Mouse (Mus musculus) MEL (cell line): ENCODE results near the gene Hrasls5. TPM values are rescaled to one million over a fixed set of nuclear protein-coding genes. Genes with fewer than 3 reads are reported as not detected.

Experiments
- DNase-seq: peaks from one replicate; pipeline ENCODE4 v3.0.0; 2011; ENCODE audit warnings: low read depth, low spot score
- H3K27ac ChIP-seq: 2 replicates; pipeline ENCODE4 v1.5.1; 2012; ENCODE audit warnings: low read depth, mild to moderate bottlenecking, control low read depth, low read length, moderate library complexity; ENCODE audit not compliant: control insufficient read depth
- H3K27me3 ChIP-seq, 2 experiments: fragments of 150-350 bp in 1 of 2; sonication (generic) in 1 of 2; 2 replicates each; pipeline ENCODE4 v1.6.1; 2012; ENCODE audit warnings: low read length in 2 of 2, mild to moderate bottlenecking in 2 of 2, improper control_type of control experiment in 1 of 2, moderate library complexity in 1 of 2; ENCODE audit not compliant: insufficient read depth in 2 of 2, control insufficient read depth in 1 of 2
- H3K36me3 ChIP-seq, 2 experiments: 2 replicates each; pipeline ENCODE4 v1.6.1; 2012 to 2014; ENCODE audit warnings: low read length in 2 of 2, improper control_type of control experiment in 1 of 2, inconsistent platforms in 1 of 2, mild to moderate bottlenecking in 1 of 2; ENCODE audit not compliant: insufficient read depth in 2 of 2, control insufficient read depth in 1 of 2
- H3K4me1 ChIP-seq, 2 experiments: fragments of 150-350 bp in 1 of 2; sonication (generic) in 1 of 2; 2 replicates each; pipeline ENCODE4 v1.6.1; 2012; ENCODE audit warnings: low read length in 2 of 2, improper control_type of control experiment in 1 of 2, mild to moderate bottlenecking in 1 of 2; ENCODE audit not compliant: insufficient read depth in 2 of 2, control insufficient read depth in 1 of 2
- H3K4me3 ChIP-seq, 2 experiments: fragments of 150-350 bp in 1 of 2; sonication (generic) in 1 of 2; 2 replicates each; pipeline ENCODE4 v1.5.1; 2012; ENCODE audit warnings: low read depth in 2 of 2, low read length in 2 of 2, mild to moderate bottlenecking in 2 of 2, moderate library complexity in 2 of 2, control low read depth in 1 of 2, improper control_type of control experiment in 1 of 2; ENCODE audit not compliant: control insufficient read depth in 1 of 2, insufficient read depth in 1 of 2
- H3K79me2 ChIP-seq: 2 replicates; pipeline ENCODE4 v1.6.1; 2012; ENCODE audit warnings: mild to moderate bottlenecking, low read length, moderate library complexity; ENCODE audit not compliant: control insufficient read depth, poor library complexity, insufficient read depth
- H3K9ac ChIP-seq: 2 replicates; pipeline ENCODE4 v1.6.1; 2012; ENCODE audit warnings: low read depth, mild to moderate bottlenecking, control low read depth, low read length, moderate library complexity; ENCODE audit not compliant: control insufficient read depth, poor library complexity, severe bottlenecking
- H3K9me3 ChIP-seq: fragments of 150-350 bp; sonication (generic); replicated peaks from 2 replicates; pipeline ENCODE4 v1.6.1; 2012; ENCODE audit warnings: mild to moderate bottlenecking, low read length, improper control_type of control experiment, moderate library complexity; ENCODE audit not compliant: insufficient read depth
- CHD2 ChIP-seq: IDR thresholded peaks from 2 replicates; pipeline ENCODE4 v1.6.1; 2011; ENCODE audit warnings: low read length, improper control_type of control experiment
- E2F4 ChIP-seq: IDR thresholded peaks from 2 replicates; pipeline ENCODE4 v1.6.1; 2011; ENCODE audit warnings: low read depth, low read length, improper control_type of control experiment, borderline replicate concordance
- ELF1 ChIP-seq: IDR thresholded peaks from 2 replicates; pipeline ENCODE4 v1.6.1; 2014; ENCODE audit warnings: low read depth, mild to moderate bottlenecking, inconsistent platforms, low read length, improper control_type of control experiment, moderate library complexity
- GABPA ChIP-seq: IDR thresholded peaks from 2 replicates; pipeline ENCODE4 v1.6.1; 2012; ENCODE audit warnings: low read depth, mild to moderate bottlenecking, inconsistent platforms, low read length, improper control_type of control experiment, moderate library complexity
- HCFC1 ChIP-seq: IDR thresholded peaks from 2 replicates; pipeline ENCODE4 v1.6.1; 2012; ENCODE audit warnings: low read depth, mild to moderate bottlenecking, inconsistent platforms, low read length, improper control_type of control experiment, moderate library complexity
- MAFK ChIP-seq: IDR thresholded peaks from 2 replicates; pipeline ENCODE4 v1.6.1; 2011; ENCODE audit warnings: low read depth, mild to moderate bottlenecking, low read length, improper control_type of control experiment, borderline replicate concordance
- MAZ ChIP-seq: IDR thresholded peaks from 2 replicates; pipeline ENCODE4 v1.6.1; 2012; ENCODE audit warnings: low read depth, mild to moderate bottlenecking, inconsistent platforms, low read length, improper control_type of control experiment
- MXI1 ChIP-seq: IDR thresholded peaks from 2 replicates; pipeline ENCODE4 v1.6.1; 2011; ENCODE audit warnings: mild to moderate bottlenecking, low read depth, low read length, improper control_type of control experiment
- MYB ChIP-seq: IDR thresholded peaks from 2 replicates; pipeline ENCODE4 v1.6.1; 2011; ENCODE audit warnings: mild to moderate bottlenecking, low read depth, low read length, improper control_type of control experiment
- MYC ChIP-seq: IDR thresholded peaks from 2 replicates; pipeline ENCODE4 v1.6.1; 2011; ENCODE audit warnings: low read depth, mild to moderate bottlenecking, low read length, improper control_type of control experiment, moderate library complexity
- NRF1 ChIP-seq: IDR thresholded peaks from 2 replicates; pipeline ENCODE4 v1.6.1; 2014; ENCODE audit warnings: low read depth, mild to moderate bottlenecking, inconsistent platforms, low read length, improper control_type of control experiment, moderate library complexity; ENCODE audit not compliant: poor library complexity, insufficient read depth, severe bottlenecking
- POLR2A ChIP-seq, 2 experiments: IDR thresholded peaks; 2 replicates each; pipeline ENCODE4 v1.6.1; 2011 to 2012; ENCODE audit warnings: low read length in 2 of 2, mild to moderate bottlenecking in 2 of 2, control low read depth in 1 of 2, improper control_type of control experiment in 1 of 2, low read depth in 1 of 2, moderate library complexity in 1 of 2; ENCODE audit not compliant: control insufficient read depth in 1 of 2, insufficient read depth in 1 of 2, poor library complexity in 1 of 2
- POLR2AphosphoS2 ChIP-seq: IDR thresholded peaks from 2 replicates; pipeline ENCODE4 v1.6.1; 2011; ENCODE audit warnings: low read length, improper control_type of control experiment
- SIN3A ChIP-seq: IDR thresholded peaks from 2 replicates; pipeline ENCODE4 v1.6.1; 2012; ENCODE audit warnings: low read length, improper control_type of control experiment, inconsistent platforms
- SMC3 ChIP-seq: IDR thresholded peaks from 2 replicates; pipeline ENCODE4 v1.6.1; 2011; ENCODE audit warnings: low read depth, low read length, improper control_type of control experiment
- TAL1 ChIP-seq: IDR thresholded peaks from 2 replicates; pipeline ENCODE4 v1.6.1; 2012; ENCODE audit warnings: mild to moderate bottlenecking, inconsistent platforms, low read length, moderate library complexity, mixed read lengths
- TCF12 ChIP-seq: IDR thresholded peaks from 2 replicates; pipeline ENCODE4 v1.6.1; 2014; ENCODE audit warnings: low read depth, mild to moderate bottlenecking, inconsistent platforms, low read length, improper control_type of control experiment, moderate library complexity
- UBTF ChIP-seq: IDR thresholded peaks from 2 replicates; pipeline ENCODE4 v1.6.1; 2012; ENCODE audit warnings: low read depth, mild to moderate bottlenecking, inconsistent platforms, low read length, improper control_type of control experiment, moderate library complexity, borderline replicate concordance; ENCODE audit not compliant: insufficient read depth
- USF2 ChIP-seq, 2 experiments: IDR thresholded peaks; 2 replicates each; pipeline ENCODE4 v1.6.1; 2011 to 2012; ENCODE audit warnings: improper control_type of control experiment in 2 of 2, low read length in 2 of 2, borderline replicate concordance in 1 of 2, inconsistent platforms in 1 of 2, low read depth in 1 of 2, mild to moderate bottlenecking in 1 of 2; ENCODE audit not compliant: insufficient read depth in 1 of 2
- ZC3H11A ChIP-seq: IDR thresholded peaks from 2 replicates; pipeline ENCODE4 v1.6.1; 2012; ENCODE audit warnings: low read depth, mild to moderate bottlenecking, inconsistent platforms, low read length, improper control_type of control experiment
- ZKSCAN1 ChIP-seq: IDR thresholded peaks from 2 replicates; pipeline ENCODE4 v1.6.1; 2012; ENCODE audit warnings: low read depth, mild to moderate bottlenecking, inconsistent platforms, low read length, improper control_type of control experiment, moderate library complexity
- ZMIZ1 ChIP-seq: IDR thresholded peaks from 2 replicates; pipeline ENCODE4 v1.6.1; 2012; ENCODE audit warnings: low read depth, mild to moderate bottlenecking, inconsistent platforms, low read length, improper control_type of control experiment, moderate library complexity
- polyA plus RNA-seq, 2 experiments: library from polyadenylated mRNA; stranded (reverse) in 1 of 2; unstranded in 1 of 2; fragments of >175 nt in 1 of 2; fragments of >200 nt in 1 of 2; gene quantifications; 2 replicates each; pipeline versions ENCODE4 v1.2.1 to v1.2.4; 2012; ENCODE audit warnings: low replicate concordance in 2 of 2, low read depth in 1 of 2; ENCODE audit not compliant: insufficient read length in 2 of 2, insufficient read depth in 1 of 2, missing spikeins in 1 of 2
- total RNA-seq: library from RNA; depleted of rRNA; stranded (reverse); fragments of 300-350 nt; gene quantifications from 2 replicates; pipeline ENCODE4 v1.2.3, GENCODE M21; 2012

The Hrasls5 gene
- total and polyA plus RNA-seq, 3 experiments, result not detected

DNA sequence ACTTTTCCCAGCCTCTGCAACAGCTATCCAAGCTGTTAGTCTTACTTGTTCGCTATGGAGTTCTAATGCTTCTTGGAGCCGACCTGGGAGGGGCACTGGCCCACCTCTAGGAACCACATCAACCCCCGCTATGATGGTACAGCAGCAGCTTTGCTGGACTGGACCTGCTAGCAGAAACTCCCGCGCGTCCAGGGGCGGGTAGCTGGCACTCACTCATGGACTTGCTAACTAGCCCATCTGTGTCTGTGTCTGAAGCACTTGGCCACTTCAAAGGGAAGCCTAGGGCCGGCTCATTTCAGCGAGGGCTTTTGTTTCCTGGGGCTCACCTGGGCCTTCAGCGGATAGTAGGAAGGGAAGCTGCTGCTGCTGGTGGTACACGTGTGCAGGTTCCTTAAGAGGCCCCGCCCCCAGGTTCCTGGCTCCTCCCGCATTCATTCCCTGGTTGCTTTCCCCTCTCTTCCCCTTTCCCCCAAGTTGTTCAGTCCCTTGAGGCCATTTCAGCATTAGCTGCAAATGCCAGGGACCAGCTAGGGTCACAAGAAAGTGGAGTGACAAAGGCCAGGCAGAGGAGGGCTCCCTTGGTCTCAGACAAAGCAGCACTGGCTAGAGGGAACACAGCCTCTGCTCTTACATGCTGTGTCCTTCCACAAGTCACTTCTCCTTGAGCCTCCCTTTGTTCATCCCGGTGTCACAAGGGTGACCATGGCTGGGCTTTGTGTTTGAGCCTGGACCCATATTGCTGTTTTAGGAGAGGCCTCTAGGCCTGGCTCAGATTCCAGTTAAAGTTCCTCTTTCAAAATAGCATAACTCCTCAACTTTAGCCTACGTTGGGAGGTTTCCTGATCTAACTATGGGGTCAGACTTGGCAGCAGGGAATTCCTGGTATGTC lies 5.3 kb upstream of the Hrasls5 start, which contains the start of gene Lgals12:
TSS of gene Lgals12 (minus strand) at position 393 of the 889 bp plus-strand sequence.
- TF ChIP-seq SMC3 (no peak), UBTF (no peak), ZC3H11A (no peak), MYB (no peak), TCF12 (no peak), MAZ (no peak), E2F4 (no peak), MYC (no peak), POLR2A (IDR thresholded peaks at IDR 0.05; ENCODE audit: control insufficient read depth in 1 of 2, insufficient read depth in 1 of 2, low read depth in 1 of 2, low read length in 2 of 2, poor library complexity in 1 of 2) (no peak), USF2 (IDR thresholded peaks at IDR 0.05; ENCODE audit: borderline replicate concordance in 1 of 2, insufficient read depth in 1 of 2, low read depth in 1 of 2, low read length in 2 of 2) (no peak), MAFK (no peak), POLR2AphosphoS2 (no peak), MXI1 (no peak), GABPA (no peak), NRF1 (no peak), HCFC1 (no peak), CHD2 (no peak)
- H3K36me3 ChIP-seq, result no peaks in the 10 kb centered on the region
- no peaks in the 10 kb centered on the region for H3K4me1 ChIP-seq

GRCm38 (mm10) chr19:7607690-7608201 lies 4.6 kb upstream of the Hrasls5 start:
- Histone ChIP-seq H3K36me3 (no peaks in the 10 kb centered on the region), H3K4me1 (no peaks in the 10 kb centered on the region)
- TF ChIP-seq ZKSCAN1, result no peak
- TF ChIP-seq MXI1, result no peak
- no peak for TF ChIP-seq USF2 (IDR thresholded peaks at IDR 0.05; ENCODE audit: borderline replicate concordance in 1 of 2, insufficient read depth in 1 of 2, low read depth in 1 of 2, low read length in 2 of 2)
- no peak for TF ChIP-seq NRF1
- no peak for TF ChIP-seq GABPA
- no peak for TF ChIP-seq TAL1
- no peak for TF ChIP-seq POLR2AphosphoS2
- no peak for TF ChIP-seq SIN3A
- TF ChIP-seq ZMIZ1, result no peak
- TF ChIP-seq UBTF, result no peak
- no peak for TF ChIP-seq ELF1

More for the DNA sequence above, 5.3 kb upstream of the Hrasls5 start, which contains the start of gene Lgals12:
- no peak for DNase-seq
- no peak within 1 kb of the TSS for H3K4me3 ChIP-seq
- H3K79me2 ChIP-seq, result no peaks in the 10 kb centered on the region
- H3K27ac ChIP-seq, result no peak within 1 kb of the TSS
- no peak within 1 kb of the TSS for H3K9ac ChIP-seq
- H3K9me3 ChIP-seq, result no peaks in the 10 kb centered on the region
- H3K27me3 ChIP-seq, result no peaks in the 10 kb centered on the region

More at GRCm38 (mm10) chr19:7607690-7608201, 4.6 kb upstream of the Hrasls5 start:
- no peak overlapping the region for H3K9ac ChIP-seq
- no peak overlapping the region for H3K4me3 ChIP-seq
- H3K9me3 ChIP-seq, result no peaks in the 10 kb centered on the region
- H3K27me3 ChIP-seq, result no peaks in the 10 kb centered on the region
- DNase-seq, result no peak
- H3K27ac ChIP-seq, result no peak overlapping the region
- H3K79me2 ChIP-seq, result no peaks in the 10 kb centered on the region
